Mouse (Mus musculus): ENCODE measurements around the gene Cacna1a. TPM values are rescaled to one million over a fixed set of nuclear protein-coding genes. Genes with fewer than 3 reads are reported as not detected.

Gene Cacna1a
- polyA plus RNA-seq, 1 experiment from 2014 or later, result 6.0 TPM

DNA sequence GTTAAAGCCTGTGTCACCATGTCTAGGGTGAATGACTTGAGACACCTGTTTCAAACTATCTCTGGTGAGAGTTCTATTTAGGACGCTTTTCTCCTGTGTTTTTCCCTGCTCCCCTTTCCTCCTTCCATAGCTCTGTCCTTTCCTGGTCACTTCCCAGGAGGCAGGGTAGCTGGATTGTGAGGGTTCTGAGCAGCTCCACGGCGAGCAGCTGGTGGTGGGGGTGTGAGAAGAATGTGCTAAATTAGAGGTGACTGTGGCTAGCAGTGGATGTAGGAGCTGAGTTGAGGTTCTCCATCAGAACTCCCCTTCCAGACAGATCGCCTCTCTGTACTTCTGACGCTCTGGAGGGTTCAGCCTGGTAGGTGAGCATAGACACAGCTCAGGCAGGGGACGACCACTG is 11.7 kb upstream of the Cacna1a start:
- Histone ChIP-seq H3K4me2 (ENCODE audit: low read depth, low read length) (no peak overlapping the region), H3K27me3 (ENCODE audit: control insufficient read depth, insufficient read depth, low read length) (no peaks in the 10 kb centered on the region), H3K36me3 (replicated peaks; ENCODE audit: control insufficient read depth, insufficient read depth, low read depth, low read length) (no peaks in the 10 kb centered on the region), H3K9me3 (replicated peaks; ENCODE audit: control insufficient read depth, low read length) (no peaks in the 10 kb centered on the region), H3K27ac (replicated peaks; ENCODE audit: low read depth, low read length) (no peak overlapping the region), H3K4me1 (ENCODE audit: control insufficient read depth, insufficient read depth, low read length) (no peaks in the 10 kb centered on the region), H3K4me3 (ENCODE audit: low read depth, low read length) (no peak overlapping the region), H3K9ac (replicated peaks; ENCODE audit: low read length) (no peak overlapping the region)
- DNase-seq (ENCODE audit: low spot score), result no peak
- no peak for ATAC-seq (replicated peaks; ENCODE audit: insufficient number of reproducible peaks, low FRiP score, low TSS enrichment, low read depth)
- WGBS, result 72% methylated on average over 6 of the region's 6 CpGs

DNA sequence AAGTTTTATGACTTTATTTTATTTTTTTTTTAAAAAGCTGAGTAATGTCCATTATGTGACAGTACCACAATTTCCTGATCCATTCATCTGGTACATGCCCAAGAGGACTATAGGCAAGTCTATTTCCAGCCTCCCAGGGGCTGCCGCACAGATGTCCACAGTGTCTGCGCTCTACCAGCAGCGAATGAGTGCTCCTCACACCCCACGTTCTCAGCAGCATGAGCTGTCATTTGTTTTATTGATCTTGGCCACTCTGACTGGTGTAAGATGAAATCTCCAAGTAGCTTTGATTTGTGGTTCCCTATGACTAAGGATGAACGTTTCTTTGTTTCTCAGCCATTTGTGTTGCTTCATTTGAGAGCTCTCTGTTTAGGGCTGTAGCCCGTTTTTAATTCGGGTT is 6.6 kb upstream of the Cacna1a start:
- no peaks in the 10 kb centered on the region for H3K9me3 ChIP-seq (replicated peaks; ENCODE audit: control insufficient read depth, low read length)
- WGBS, result 83% methylated on average over 7 of the region's 7 CpGs
- H3K9ac ChIP-seq (replicated peaks; ENCODE audit: low read length), result no peak overlapping the region

DNA sequence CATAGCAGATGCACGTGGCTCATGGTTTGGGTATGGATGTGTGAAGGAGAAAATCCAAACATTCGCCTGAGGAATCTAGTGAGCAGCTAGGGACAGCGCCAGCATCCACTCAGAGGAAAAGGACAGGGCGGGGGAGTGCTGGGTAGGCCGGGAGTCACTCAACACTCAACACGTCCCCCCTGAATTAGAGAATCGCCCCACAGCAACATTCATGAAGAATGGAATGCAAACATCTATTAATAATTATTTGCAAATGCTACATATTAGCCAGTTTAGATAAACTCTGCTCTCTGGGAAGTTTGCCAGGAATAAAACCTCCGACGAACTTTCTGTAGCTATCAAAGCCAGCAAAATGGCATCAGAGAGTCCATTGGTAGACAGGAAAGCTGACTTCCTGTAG is 533 bp downstream of the Cacna1a start:
- ATAC-seq (replicated peaks; ENCODE audit: insufficient number of reproducible peaks, low FRiP score, low TSS enrichment, low read depth) (no peak), DNase-seq (ENCODE audit: low spot score) (no peak)
- 77% methylated on average over 9 of the region's 9 CpGs for WGBS
- Histone ChIP-seq H3K9ac (replicated peaks; ENCODE audit: low read length) (no peak overlapping the region), H3K27me3 (ENCODE audit: control insufficient read depth, insufficient read depth, low read length) (no peaks in the 10 kb centered on the region), H3K4me1 (ENCODE audit: control insufficient read depth, insufficient read depth, low read length) (no peaks in the 10 kb centered on the region), H3K36me3 (replicated peaks; ENCODE audit: control insufficient read depth, insufficient read depth, low read depth, low read length) (no peaks in the 10 kb centered on the region), H3K9me3 (replicated peaks; ENCODE audit: control insufficient read depth, low read length) (no peaks in the 10 kb centered on the region), H3K4me3 (ENCODE audit: low read depth, low read length) (no peak overlapping the region), H3K27ac (replicated peaks; ENCODE audit: low read depth, low read length) (no peak overlapping the region), H3K4me2 (ENCODE audit: low read depth, low read length) (no peak overlapping the region)

More for the DNA sequence above, 6.6 kb upstream of the Cacna1a start:
- ATAC-seq (replicated peaks; ENCODE audit: insufficient number of reproducible peaks, low FRiP score, low TSS enrichment, low read depth), result no peak
- no peak overlapping the region for H3K4me2 ChIP-seq (ENCODE audit: low read depth, low read length)
- no peak overlapping the region for H3K4me3 ChIP-seq (ENCODE audit: low read depth, low read length)
- H3K27ac ChIP-seq (replicated peaks; ENCODE audit: low read depth, low read length), result no peak overlapping the region
- no peaks in the 10 kb centered on the region for H3K27me3 ChIP-seq (ENCODE audit: control insufficient read depth, insufficient read depth, low read length)
- H3K4me1 ChIP-seq (ENCODE audit: control insufficient read depth, insufficient read depth, low read length), result no peaks in the 10 kb centered on the region
- H3K36me3 ChIP-seq (replicated peaks; ENCODE audit: control insufficient read depth, insufficient read depth, low read depth, low read length), result no peaks in the 10 kb centered on the region
- DNase-seq (ENCODE audit: low spot score), result no peak

DNA sequence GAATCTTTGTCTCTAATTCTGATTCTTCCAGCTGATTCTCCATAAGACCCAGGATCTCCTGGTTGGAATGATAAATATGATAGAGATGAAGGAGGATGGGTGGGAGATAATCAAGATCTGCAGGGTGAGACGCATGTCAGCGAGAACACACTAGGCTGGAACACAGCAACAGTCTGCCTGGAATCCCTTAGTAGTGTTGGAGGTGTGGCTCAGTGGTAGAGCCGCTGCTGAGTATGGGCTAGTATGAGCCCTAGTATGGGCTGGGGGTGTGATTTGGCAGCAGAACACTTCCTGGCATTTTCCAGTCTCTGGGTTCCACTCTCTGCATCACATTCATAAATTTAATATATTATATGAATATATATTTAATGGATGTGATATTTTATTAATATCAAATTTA is 933 bp downstream of the Cacna1a start:
- H3K4me2 ChIP-seq (ENCODE audit: low read depth, low read length), result no peak overlapping the region
- DNase-seq (ENCODE audit: low spot score) (no peak), ATAC-seq (replicated peaks; ENCODE audit: insufficient number of reproducible peaks, low FRiP score, low TSS enrichment, low read depth) (no peak)
- H3K36me3 ChIP-seq (replicated peaks; ENCODE audit: control insufficient read depth, insufficient read depth, low read depth, low read length), result no peaks in the 10 kb centered on the region
- H3K9ac ChIP-seq (replicated peaks; ENCODE audit: low read length), result no peak overlapping the region
- WGBS, result 90% methylated on average over 3 of the region's 3 CpGs
- H3K27me3 ChIP-seq (ENCODE audit: control insufficient read depth, insufficient read depth, low read length), result no peaks in the 10 kb centered on the region
- H3K4me3 ChIP-seq (ENCODE audit: low read depth, low read length), result no peak overlapping the region
- no peak overlapping the region for H3K27ac ChIP-seq (replicated peaks; ENCODE audit: low read depth, low read length)
- H3K4me1 ChIP-seq (ENCODE audit: control insufficient read depth, insufficient read depth, low read length), result no peaks in the 10 kb centered on the region
- no peaks in the 10 kb centered on the region for H3K9me3 ChIP-seq (replicated peaks; ENCODE audit: control insufficient read depth, low read length)

DNA sequence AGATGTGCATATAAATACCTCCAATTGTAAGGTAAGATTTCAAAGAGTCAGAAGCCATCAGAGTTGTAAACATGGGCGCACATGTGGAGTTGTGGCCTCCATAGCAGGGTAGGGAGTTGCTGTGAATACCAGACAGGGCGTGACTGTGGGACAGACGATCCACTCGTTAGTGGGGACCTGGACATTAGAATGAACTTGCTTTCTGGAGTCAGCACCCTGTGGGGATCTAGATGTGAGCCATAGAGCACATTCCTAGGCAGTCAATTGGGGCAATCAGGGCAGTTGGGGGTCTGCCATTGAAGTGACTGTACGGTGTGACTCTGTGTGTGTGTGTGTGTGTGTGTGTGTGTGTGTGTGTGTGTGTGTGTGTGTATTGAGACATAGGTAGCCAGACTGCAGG is 3.4 kb downstream of the Cacna1a start:
- Histone ChIP-seq H3K36me3 (replicated peaks; ENCODE audit: control insufficient read depth, insufficient read depth, low read depth, low read length) (no peaks in the 10 kb centered on the region), H3K9ac (replicated peaks; ENCODE audit: low read length) (no peak overlapping the region), H3K4me3 (ENCODE audit: low read depth, low read length) (no peak overlapping the region), H3K4me1 (ENCODE audit: control insufficient read depth, insufficient read depth, low read length) (no peaks in the 10 kb centered on the region), H3K4me2 (ENCODE audit: low read depth, low read length) (no peak overlapping the region), H3K9me3 (replicated peaks; ENCODE audit: control insufficient read depth, low read length) (no peaks in the 10 kb centered on the region), H3K27ac (replicated peaks; ENCODE audit: low read depth, low read length) (no peak overlapping the region), H3K27me3 (ENCODE audit: control insufficient read depth, insufficient read depth, low read length) (no peaks in the 10 kb centered on the region)
- ATAC-seq (replicated peaks; ENCODE audit: insufficient number of reproducible peaks, low FRiP score, low TSS enrichment, low read depth) (no peak), DNase-seq (ENCODE audit: low spot score) (no peak)
- WGBS, result 94% methylated on average over 5 of the region's 5 CpGs

DNA sequence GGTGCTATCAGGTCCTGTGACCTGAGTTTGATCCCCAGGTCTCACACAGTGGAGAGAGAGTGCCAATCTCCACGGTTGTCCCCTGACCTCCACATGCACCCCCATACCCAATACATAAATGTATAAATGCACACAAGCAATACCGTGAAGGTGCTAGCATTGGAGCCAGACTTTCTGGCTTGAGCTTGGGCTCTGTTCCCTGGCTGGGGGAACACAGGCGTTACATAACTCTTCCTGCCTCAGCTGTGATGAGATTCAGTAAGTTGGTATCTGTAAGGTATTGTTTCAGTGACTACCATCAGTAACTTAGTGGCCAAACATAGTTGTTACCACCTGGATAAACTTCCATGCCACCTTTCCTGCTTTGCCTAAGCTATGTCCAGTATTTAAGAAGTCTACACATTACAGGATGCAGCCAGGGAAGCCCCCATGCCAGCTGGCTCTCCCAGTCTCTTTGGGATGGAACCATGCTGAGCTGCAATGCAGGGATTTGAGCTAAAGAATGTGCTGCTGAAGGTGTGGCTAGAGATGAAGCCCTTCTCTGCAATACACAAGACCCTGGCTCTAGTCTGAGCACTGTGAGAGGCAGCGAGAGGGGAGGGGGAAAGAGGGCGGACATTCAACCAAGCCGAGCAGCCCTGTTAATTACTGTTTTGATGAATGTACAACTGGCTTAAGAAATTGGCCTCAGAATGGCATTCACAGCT is 7.7 kb downstream of the Cacna1a start:
- no peak overlapping the region for H3K4me2 ChIP-seq (ENCODE audit: low read depth, low read length)
- no peaks in the 10 kb centered on the region for H3K36me3 ChIP-seq (replicated peaks; ENCODE audit: control insufficient read depth, insufficient read depth, low read depth, low read length)
- WGBS, result 64% methylated on average over 6 of the region's 6 CpGs
- H3K4me3 ChIP-seq (ENCODE audit: low read depth, low read length), result no peak overlapping the region
- no peaks in the 10 kb centered on the region for H3K9me3 ChIP-seq (replicated peaks; ENCODE audit: control insufficient read depth, low read length)
- no peak for ATAC-seq (replicated peaks; ENCODE audit: insufficient number of reproducible peaks, low FRiP score, low TSS enrichment, low read depth)
- no peak for DNase-seq (ENCODE audit: low spot score)
- H3K9ac ChIP-seq (replicated peaks; ENCODE audit: low read length), result no peak overlapping the region
- H3K27me3 ChIP-seq (ENCODE audit: control insufficient read depth, insufficient read depth, low read length), result no peaks in the 10 kb centered on the region
- no peaks in the 10 kb centered on the region for H3K4me1 ChIP-seq (ENCODE audit: control insufficient read depth, insufficient read depth, low read length)
- no peak overlapping the region for H3K27ac ChIP-seq (replicated peaks; ENCODE audit: low read depth, low read length)

DNA sequence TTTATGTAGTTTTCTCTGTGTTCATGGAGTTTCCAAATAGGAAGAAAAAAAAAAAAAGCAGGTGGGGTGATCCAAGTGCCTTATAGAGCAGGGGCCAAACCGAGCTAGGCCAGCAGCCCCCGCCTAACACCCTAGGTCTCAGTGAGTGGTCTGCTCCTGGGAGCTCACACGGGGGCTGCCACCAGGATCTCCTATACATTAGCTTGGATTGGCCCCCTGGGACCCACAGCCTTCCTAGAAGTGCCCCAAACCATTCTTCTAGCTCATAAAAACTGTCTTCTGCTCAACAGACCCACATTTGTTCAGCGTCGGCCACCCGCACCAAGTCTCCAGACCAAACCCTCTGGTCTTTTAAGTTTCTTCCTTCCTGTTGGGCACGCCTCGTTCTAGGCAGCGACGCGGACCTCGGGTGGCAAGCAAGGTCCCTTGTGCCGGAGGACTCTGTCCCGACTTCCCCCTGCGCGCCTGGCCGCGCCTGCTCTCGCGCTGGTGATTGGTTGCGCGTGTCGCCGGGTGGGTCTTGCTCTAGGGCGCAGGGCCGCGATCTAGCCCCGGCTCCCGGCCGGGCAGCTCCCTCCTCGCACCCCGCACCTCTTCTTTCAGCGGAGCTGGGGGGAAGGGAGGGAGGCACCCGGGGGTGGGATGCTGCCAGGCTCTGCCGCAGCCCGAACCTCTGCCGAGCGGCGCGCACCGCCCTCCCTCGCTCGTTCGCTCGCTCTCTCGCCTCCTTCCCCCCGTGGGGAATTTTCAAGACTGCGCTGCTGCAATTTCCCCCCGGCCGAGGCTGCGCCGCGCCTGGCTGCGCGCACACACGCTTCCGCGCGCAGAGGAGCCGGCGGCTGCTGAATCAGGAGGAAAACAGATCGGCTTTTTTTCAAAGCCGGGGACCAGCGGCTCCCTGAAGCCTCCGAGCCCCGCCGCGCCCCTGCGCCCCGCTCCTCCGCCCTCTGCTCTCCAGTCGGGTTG is 25.9 kb downstream of the Cacna1a start:
- peak overlapping the region; percentile 55 for H3K4me3 ChIP-seq (ENCODE audit: low read depth, low read length)
- H3K4me1 ChIP-seq (ENCODE audit: control insufficient read depth, insufficient read depth, low read length), result no peaks in the 10 kb centered on the region
- WGBS, result 2% methylated on average over 65 of the region's 72 CpGs
- no peaks in the 10 kb centered on the region for H3K36me3 ChIP-seq (replicated peaks; ENCODE audit: control insufficient read depth, insufficient read depth, low read depth, low read length)
- ATAC-seq (replicated peaks; ENCODE audit: insufficient number of reproducible peaks, low FRiP score, low TSS enrichment, low read depth), result peak; percentile 60
- peak overlapping the region; percentile 99 for H3K4me2 ChIP-seq (ENCODE audit: low read depth, low read length)
- no peaks in the 10 kb centered on the region; the same call in 1 of the 2 replicates for H3K9me3 ChIP-seq (replicated peaks; ENCODE audit: control insufficient read depth, low read length)
- peak overlapping the region; percentile 41; the same call in 1 of the 2 replicates for H3K27ac ChIP-seq (replicated peaks; ENCODE audit: low read depth, low read length)
- H3K27me3 ChIP-seq (ENCODE audit: control insufficient read depth, insufficient read depth, low read length), result peaks cover 24% of the 10 kb centered on the region
- peak; percentile 66 for DNase-seq (ENCODE audit: low spot score)
- H3K9ac ChIP-seq (replicated peaks; ENCODE audit: low read length), result peak overlapping the region; percentile 55; the same call in 1 of the 2 replicates

DNA sequence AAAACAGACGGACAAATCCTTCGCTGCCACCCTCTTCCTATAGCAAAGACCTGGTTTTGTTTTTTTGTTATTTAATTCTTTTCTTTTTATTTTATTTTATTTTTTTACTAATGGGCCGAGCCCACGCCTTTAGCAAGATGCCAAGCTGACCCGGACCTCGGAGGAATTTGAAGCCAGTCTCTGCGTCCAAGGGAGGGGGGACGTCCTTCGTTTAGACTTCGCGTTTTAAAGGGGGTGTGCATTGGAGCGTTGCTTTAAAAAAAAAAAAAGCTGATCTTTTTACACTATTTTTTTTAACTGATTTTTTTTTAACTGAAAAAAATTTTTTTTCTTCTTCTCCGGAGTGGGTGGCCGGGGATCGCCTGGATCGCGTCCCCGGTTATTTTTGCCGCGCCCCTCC is 26.7 kb downstream of the Cacna1a start:
- no peaks in the 10 kb centered on the region for H3K4me1 ChIP-seq (ENCODE audit: control insufficient read depth, insufficient read depth, low read length)
- H3K9me3 ChIP-seq (replicated peaks; ENCODE audit: control insufficient read depth, low read length), result no peaks in the 10 kb centered on the region; the same call in 1 of the 2 replicates
- H3K27me3 ChIP-seq (ENCODE audit: control insufficient read depth, insufficient read depth, low read length), result peaks cover 24% of the 10 kb centered on the region
- ATAC-seq (replicated peaks; ENCODE audit: insufficient number of reproducible peaks, low FRiP score, low TSS enrichment, low read depth) (no peak), DNase-seq (ENCODE audit: low spot score) (peak; percentile 18)
- H3K9ac ChIP-seq (replicated peaks; ENCODE audit: low read length), result peak overlapping the region; percentile 60; the same call in 1 of the 2 replicates
- H3K27ac ChIP-seq (replicated peaks; ENCODE audit: low read depth, low read length), result no peak overlapping the region
- whole genome bisulfite sequencing, result 0% methylated on average over 20 of the region's 20 CpGs
- peak overlapping the region; percentile 99 for H3K4me2 ChIP-seq (ENCODE audit: low read depth, low read length)
- peak overlapping the region; percentile 55 for H3K4me3 ChIP-seq (ENCODE audit: low read depth, low read length)
- no peaks in the 10 kb centered on the region for H3K36me3 ChIP-seq (replicated peaks; ENCODE audit: control insufficient read depth, insufficient read depth, low read depth, low read length)
